Mouse (Mus musculus) midbrain, embryonic 16.5 days (tissue): ENCODE data around the gene Col5a2. TPM values are rescaled to one million over a fixed set of nuclear protein-coding genes. Genes with fewer than 3 reads are reported as not detected.

Source experiments
- ATAC-seq: fragments of 200-750 bp; cut with Nextera tagmentation; 2 replicates; pipeline ENCODE4 v1.8.0; 2017; ENCODE audit warnings: moderate TSS enrichment
- H3K27ac ChIP-seq: fragments of 300-500 bp; sonication (generic); 2 replicates; pipeline ENCODE4 v1.5.1; 2014; ENCODE audit warnings: mild to moderate bottlenecking, low read length, mixed read lengths
- H3K27me3 ChIP-seq: fragments of 300-500 bp; sonication (generic); 2 replicates; pipeline ENCODE4 v1.6.1; 2014; ENCODE audit warnings: low read depth, low read length, mixed read lengths; ENCODE audit not compliant: control insufficient read depth, insufficient read depth
- H3K36me3 ChIP-seq: fragments of 300-500 bp; sonication (generic); 2 replicates; pipeline ENCODE4 v1.6.1; 2014; ENCODE audit warnings: mild to moderate bottlenecking, low read length, moderate library complexity, mixed read lengths; ENCODE audit not compliant: control insufficient read depth, insufficient read depth
- H3K4me1 ChIP-seq: fragments of 300-500 bp; sonication (generic); 2 replicates; pipeline ENCODE4 v1.6.1; 2014; ENCODE audit warnings: mild to moderate bottlenecking, low read length, mixed read lengths; ENCODE audit not compliant: control insufficient read depth, insufficient read depth
- H3K4me2 ChIP-seq: fragments of 300-500 bp; sonication (generic); 2 replicates; pipeline ENCODE4 v1.6.1; 2014; ENCODE audit warnings: mild to moderate bottlenecking, low read length, mixed read lengths
- H3K4me3 ChIP-seq: fragments of 300-500 bp; sonication (generic); 2 replicates; pipeline ENCODE4 v1.5.1; 2014; ENCODE audit warnings: low read depth, mild to moderate bottlenecking, low read length, moderate library complexity, mixed read lengths
- H3K9ac ChIP-seq: fragments of 300-500 bp; sonication (generic); 2 replicates; pipeline ENCODE4 v1.6.1; 2014; ENCODE audit warnings: low read depth, low read length, mixed read lengths
- H3K9me3 ChIP-seq: fragments of 300-500 bp; sonication (generic); replicated peaks from 2 replicates; pipeline ENCODE4 v1.6.1; 2014; ENCODE audit warnings: mild to moderate bottlenecking, low read length, mixed read lengths; ENCODE audit not compliant: control insufficient read depth, poor library complexity, severe bottlenecking
- WGBS: fragments of 180-500 bp; shearing (Covaris S2); extraction: QIAGEN DNeasy Blood & Tissue Kit; methylation state at CpG from one replicate; pipeline ENCODE4 v1.1.7; 2014; 5-methylcytosine and 5-hydroxymethylcytosine counted together
- polyA plus RNA-seq: library from polyadenylated mRNA; unstranded; fragments of >200 nt; fragmentation: Nextera tagmentation; extraction: Ambion mirVana; gene quantifications from 2 replicates; pipeline ENCODE4 v1.2.1, GENCODE M21; 2015

The Col5a2 gene
- polyA plus RNA-seq, 1 experiment from 2014 or later, result 9.4 TPM

DNA sequence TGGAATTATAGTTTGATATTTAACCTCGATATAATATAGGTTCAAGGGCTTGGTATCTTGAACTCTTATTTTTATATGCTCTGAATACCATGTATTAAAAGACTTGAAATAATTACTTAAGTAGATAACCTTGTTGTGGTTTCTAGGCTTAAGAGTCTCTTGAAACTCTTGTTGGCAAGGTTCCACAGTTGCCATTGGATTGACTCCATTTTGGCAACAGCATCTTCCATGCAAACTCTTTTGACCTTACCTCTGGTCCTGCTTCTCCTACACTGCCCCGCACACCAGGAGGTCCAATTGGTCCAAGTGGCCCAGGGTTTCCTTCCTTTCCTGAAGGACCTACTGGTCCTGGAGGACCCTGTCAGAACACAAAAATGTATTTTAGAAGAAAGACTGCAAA lies 121.2 kb downstream of the Col5a2 start:
- no peak for ATAC-seq
- Histone ChIP-seq H3K9me3 (no peaks in the 10 kb centered on the region), H3K4me2 (no peak overlapping the region), H3K36me3 (no peaks in the 10 kb centered on the region), H3K27me3 (no peaks in the 10 kb centered on the region), H3K9ac (no peak overlapping the region), H3K4me3 (no peak overlapping the region), H3K4me1 (no peaks in the 10 kb centered on the region), H3K27ac (no peak overlapping the region)
- WGBS, result 98% methylated on average over 2 of the region's 2 CpGs

DNA sequence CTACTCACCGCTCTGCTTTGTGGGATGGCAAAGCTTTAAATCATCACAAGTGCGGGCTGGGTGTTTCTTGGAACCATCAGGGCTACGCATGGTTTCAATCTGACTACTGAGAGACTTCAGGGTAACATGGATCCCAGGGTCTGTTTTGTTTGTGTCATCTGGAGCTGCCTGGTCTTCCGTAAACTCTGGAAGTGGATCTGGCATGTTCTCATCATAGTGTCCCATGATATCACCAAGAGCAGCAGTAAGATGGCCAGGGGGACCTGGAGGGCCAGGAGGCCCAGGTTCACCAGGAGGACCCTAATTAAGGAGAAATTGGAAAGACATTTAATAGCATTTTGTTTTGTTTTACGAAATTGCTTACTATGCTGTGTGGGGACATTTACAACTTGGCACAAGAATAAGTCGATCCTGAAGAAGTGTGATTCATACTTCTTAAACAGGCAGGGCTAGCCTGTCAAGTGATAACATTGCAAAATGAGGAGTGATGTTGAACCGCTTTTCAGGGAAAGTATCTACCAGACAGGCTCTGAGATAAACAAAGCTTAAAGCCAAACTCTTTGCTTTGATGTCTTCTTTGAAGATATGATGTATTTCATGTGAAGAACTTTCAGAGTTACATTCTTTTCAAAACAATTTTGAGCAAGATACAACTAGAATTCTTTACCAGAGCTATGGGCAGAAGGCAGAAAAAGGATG lies 122.9 kb downstream of the Col5a2 start:
- no peaks in the 10 kb centered on the region for H3K4me1 ChIP-seq
- 90% methylated on average over 7 of the region's 7 CpGs for WGBS

DNA sequence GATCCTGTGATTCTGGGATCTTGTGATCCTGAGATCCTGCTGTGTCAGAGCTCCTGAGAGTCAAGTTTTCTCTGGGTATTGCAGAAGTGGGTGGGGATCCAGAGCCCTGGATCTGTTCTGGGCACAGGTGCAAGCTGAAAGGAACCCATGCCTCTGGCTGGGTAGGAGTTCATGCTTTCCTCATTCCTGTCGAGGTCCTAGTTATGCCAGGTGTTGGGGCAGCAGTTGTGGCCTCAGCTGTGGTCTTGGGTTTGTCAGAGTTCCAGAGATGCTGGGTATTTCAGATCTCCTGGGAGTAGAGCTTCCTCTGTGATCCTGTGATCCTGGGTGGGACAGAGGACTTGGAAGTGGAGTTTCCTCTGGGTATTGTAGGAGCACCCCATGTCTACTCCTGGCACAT lies 137.7 kb downstream of the Col5a2 start:
- Histone ChIP-seq H3K36me3 (no peaks in the 10 kb centered on the region), H3K4me3 (no peak overlapping the region), H3K27ac (no peak overlapping the region), H3K4me1 (no peaks in the 10 kb centered on the region), H3K27me3 (no peaks in the 10 kb centered on the region), H3K9ac (no peak overlapping the region), H3K9me3 (no peaks in the 10 kb centered on the region), H3K4me2 (no peak overlapping the region)
- ATAC-seq, result no peak
- WGBS, result 77% methylated on average over 1 of the region's 1 CpGs

More for the DNA sequence above, 122.9 kb downstream of the Col5a2 start:
- Histone ChIP-seq H3K27ac (no peak overlapping the region), H3K9me3 (no peaks in the 10 kb centered on the region), H3K4me3 (no peak overlapping the region), H3K36me3 (no peaks in the 10 kb centered on the region), H3K4me2 (no peak overlapping the region), H3K9ac (no peak overlapping the region), H3K27me3 (no peaks in the 10 kb centered on the region)
- no peak for ATAC-seq

DNA sequence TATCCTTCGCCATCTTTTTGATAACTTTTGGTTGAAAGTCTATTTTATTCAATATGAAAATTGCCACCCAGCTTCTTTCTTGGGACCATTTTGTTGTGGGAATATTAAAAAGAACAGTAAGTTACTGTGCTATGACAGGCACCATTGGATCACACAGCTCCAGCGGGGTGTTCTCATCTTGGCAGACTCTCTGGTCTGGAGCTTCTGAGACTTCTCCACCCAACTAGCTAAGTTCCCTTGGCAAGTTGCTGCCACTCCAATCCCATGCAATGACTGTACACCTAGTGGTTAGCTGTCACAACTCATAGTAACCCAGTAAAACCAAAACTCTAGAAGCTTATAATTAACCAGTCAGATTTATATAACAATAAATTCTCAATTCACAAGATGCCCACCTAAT lies 139.8 kb downstream of the Col5a2 start:
- no peak overlapping the region for H3K4me2 ChIP-seq
- H3K27ac ChIP-seq, result no peak overlapping the region
- H3K9ac ChIP-seq, result no peak overlapping the region
- no peaks in the 10 kb centered on the region for H3K9me3 ChIP-seq
- no peaks in the 10 kb centered on the region for H3K27me3 ChIP-seq
- H3K36me3 ChIP-seq, result no peaks in the 10 kb centered on the region
- WGBS, result 93% methylated on average over 2 of the region's 2 CpGs
- no peaks in the 10 kb centered on the region for H3K4me1 ChIP-seq
- no peak overlapping the region for H3K4me3 ChIP-seq
- no peak for ATAC-seq

DNA sequence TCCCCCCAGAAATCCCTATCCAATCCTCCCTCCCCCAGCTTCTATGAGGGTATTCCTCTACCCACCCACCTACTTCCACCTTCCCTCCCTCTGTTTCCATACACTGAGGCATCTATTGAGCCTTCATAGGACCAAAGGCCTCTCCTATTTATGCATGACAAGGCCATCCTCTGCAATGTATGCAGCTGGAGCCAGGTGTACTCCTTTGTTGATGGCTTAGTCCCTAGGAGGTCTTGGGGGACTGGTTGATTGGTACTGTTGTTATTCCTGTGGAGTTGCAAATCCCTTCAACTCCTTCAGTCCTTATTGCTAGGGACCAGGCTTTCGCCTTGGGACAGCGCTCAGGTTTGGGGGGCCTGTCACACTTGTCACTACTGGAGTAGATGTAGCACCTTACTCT lies 143.4 kb downstream of the Col5a2 start:
- Histone ChIP-seq H3K9me3 (no peaks in the 10 kb centered on the region), H3K4me2 (no peak overlapping the region), H3K4me1 (no peaks in the 10 kb centered on the region), H3K4me3 (no peak overlapping the region), H3K36me3 (no peaks in the 10 kb centered on the region), H3K27ac (no peak overlapping the region), H3K27me3 (no peaks in the 10 kb centered on the region), H3K9ac (no peak overlapping the region)
- no peak for ATAC-seq
- WGBS, result 72% methylated on average over 2 of the region's 2 CpGs

DNA sequence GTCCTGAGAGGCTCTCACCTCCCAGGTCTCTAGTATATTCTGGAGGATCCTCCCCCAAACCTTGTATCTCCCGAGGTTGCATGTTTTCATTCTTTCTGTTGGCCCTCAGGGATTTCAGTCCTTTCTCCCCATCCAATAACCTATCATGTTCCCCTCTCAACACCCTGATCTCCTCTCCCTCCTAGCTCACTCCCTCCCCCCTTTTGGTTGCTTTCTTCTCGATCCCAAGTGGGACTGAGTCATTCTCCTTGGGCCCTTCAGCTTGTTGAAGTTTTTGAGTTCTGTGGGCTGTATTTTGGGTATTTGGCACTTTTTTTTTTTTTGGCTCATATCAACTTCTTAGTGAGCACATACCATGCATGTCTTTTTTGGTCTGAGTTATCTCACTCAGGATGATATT lies 143.9 kb downstream of the Col5a2 start:
- no peak for ATAC-seq
- Histone ChIP-seq H3K9ac (no peak overlapping the region), H3K27ac (no peak overlapping the region), H3K27me3 (no peaks in the 10 kb centered on the region), H3K36me3 (no peaks in the 10 kb centered on the region), H3K4me1 (no peaks in the 10 kb centered on the region), H3K4me2 (no peak overlapping the region), H3K9me3 (no peaks in the 10 kb centered on the region), H3K4me3 (no peak overlapping the region)
- WGBS, result 79% methylated on average over 2 of the region's 2 CpGs

DNA sequence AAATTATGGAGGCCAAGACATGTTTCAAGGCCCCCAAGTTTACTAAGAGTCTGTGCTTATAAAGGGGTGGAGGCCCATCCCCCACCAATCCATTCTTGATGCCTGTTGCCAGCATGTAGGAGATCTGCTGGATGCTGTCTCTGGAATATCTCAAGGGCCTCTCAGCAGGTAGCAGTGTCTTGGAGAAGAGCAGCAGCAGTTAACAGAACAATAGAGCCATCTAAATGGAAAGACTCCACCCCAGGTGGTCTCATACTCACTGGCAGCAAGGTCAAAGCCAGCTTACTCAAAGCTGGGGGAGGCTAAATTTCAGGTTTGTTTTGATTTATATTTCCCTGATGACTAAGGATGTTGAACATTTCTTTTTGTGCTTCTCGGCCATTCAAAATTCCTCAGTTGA lies 145.1 kb downstream of the Col5a2 start:
- no peak overlapping the region for H3K4me3 ChIP-seq
- ATAC-seq, result no peak
- H3K9ac ChIP-seq, result no peak overlapping the region
- H3K4me2 ChIP-seq, result no peak overlapping the region
- H3K9me3 ChIP-seq, result no peaks in the 10 kb centered on the region
- no peaks in the 10 kb centered on the region for H3K36me3 ChIP-seq
- WGBS, result 86% methylated on average over 1 of the region's 1 CpGs
- no peaks in the 10 kb centered on the region for H3K27me3 ChIP-seq
- no peaks in the 10 kb centered on the region for H3K4me1 ChIP-seq
- H3K27ac ChIP-seq, result no peak overlapping the region

DNA sequence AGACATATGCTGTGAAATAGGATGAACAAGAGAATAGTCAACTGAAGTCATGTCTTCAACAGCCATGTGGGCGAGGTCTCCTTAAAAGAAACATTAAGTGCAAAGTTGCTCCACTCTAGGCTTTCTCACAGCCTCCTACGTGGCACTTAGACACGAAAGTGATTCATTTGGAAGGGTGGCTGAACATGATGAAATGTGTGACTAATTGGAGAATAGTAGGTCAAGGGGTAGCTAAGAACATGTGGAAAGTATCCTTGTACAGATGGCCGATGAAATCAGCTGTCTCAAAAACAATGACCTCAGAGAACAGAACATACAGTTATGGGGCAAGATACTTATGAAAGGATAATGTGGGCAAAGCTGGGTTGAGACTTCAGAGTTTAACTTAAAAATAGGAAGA lies 147.1 kb downstream of the Col5a2 start:
- 82% methylated on average over 4 of the region's 4 CpGs for WGBS
- Histone ChIP-seq H3K9me3 (no peaks in the 10 kb centered on the region), H3K4me3 (no peak overlapping the region), H3K9ac (no peak overlapping the region), H3K4me1 (no peaks in the 10 kb centered on the region), H3K4me2 (no peak overlapping the region), H3K27me3 (no peaks in the 10 kb centered on the region), H3K36me3 (no peaks in the 10 kb centered on the region), H3K27ac (no peak overlapping the region)
- no peak for ATAC-seq

DNA sequence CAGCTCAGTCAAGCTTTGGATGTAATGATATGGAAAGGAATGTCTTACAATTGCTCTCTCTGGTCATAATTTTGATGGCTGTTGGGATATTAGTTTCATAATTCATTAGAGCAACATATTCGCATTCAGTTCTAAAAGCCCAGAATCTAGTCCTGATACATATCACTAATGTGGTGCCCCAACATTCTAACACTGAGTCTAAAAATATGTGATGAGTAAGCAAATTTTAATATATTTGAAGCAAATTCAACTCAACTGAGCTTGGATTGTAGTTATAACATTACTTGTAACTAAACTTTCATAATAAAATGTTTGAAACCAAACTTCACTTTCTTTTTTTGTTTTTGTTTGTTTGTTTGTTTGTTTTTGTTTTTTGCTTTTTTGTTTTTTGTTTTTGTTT lies 173.9 kb downstream of the Col5a2 start:
- no peak for ATAC-seq
- H3K36me3 ChIP-seq, result no peaks in the 10 kb centered on the region
- no peak overlapping the region for H3K27ac ChIP-seq
- H3K9ac ChIP-seq, result no peak overlapping the region
- WGBS, result 97% methylated on average over 1 of the region's 1 CpGs
- no peaks in the 10 kb centered on the region for H3K27me3 ChIP-seq
- no peaks in the 10 kb centered on the region for H3K4me1 ChIP-seq
- no peak overlapping the region for H3K4me3 ChIP-seq
- no peak overlapping the region for H3K4me2 ChIP-seq
- H3K9me3 ChIP-seq, result no peaks in the 10 kb centered on the region
